Mouse (Mus musculus) thymus, adult 2 months (tissue): ENCODE measurements at regions not wholly inside any gene's neighbourhood (a gene's known extent, or its start where the extent isn't known, plus 50 kb on each side); places are given as distances from the start of the nearest gene placed in this dataset.

ENCODE experiments used
- CTCF ChIP-seq: fragments of 200-500 bp; IDR thresholded peaks from 2 replicates; pipeline ENCODE4 v1.5.1; 2012; ENCODE audit warnings: mild to moderate bottlenecking, control low read depth, low read length, moderate library complexity, borderline replicate concordance; ENCODE audit not compliant: control insufficient read depth, poor library complexity, insufficient read depth; ENCODE audit errors: extremely low read depth
- POLR2A ChIP-seq: fragments of 200-500 bp; IDR thresholded peaks from 2 replicates; pipeline ENCODE4 v1.6.1; 2012; ENCODE audit warnings: mild to moderate bottlenecking, low read length, control low read depth, moderate library complexity; ENCODE audit not compliant: control insufficient read depth, poor library complexity, insufficient read depth; ENCODE audit errors: extremely low read depth

- TF ChIP-seq CTCF (no peak), POLR2A (no peak)
Measured at GRCm38 (mm10) chr11:40600773-40601571, 94.0 kb downstream of the Mat2b start.
